Mouse (Mus musculus): ENCODE measurements at regions not wholly inside any gene's neighbourhood (a gene's known extent, or its start where the extent isn't known, plus 50 kb on each side); places are given as distances from the start of the nearest gene placed in this dataset.

- no peak overlapping the region for H3K27ac ChIP-seq (ENCODE audit: insufficient read depth, low read depth, low read length)
- H3K4me1 ChIP-seq (ENCODE audit: control insufficient read depth, insufficient read depth, low read length), result no peaks in the 10 kb centered on the region
- H3K4me3 ChIP-seq (ENCODE audit: insufficient read depth, low read length), result no peak overlapping the region
- TF ChIP-seq CTCF (IDR thresholded peaks at IDR 0.05; ENCODE audit: low read depth, low read length) (no peak), POLR2A (IDR thresholded peaks at IDR 0.05; ENCODE audit: borderline replicate concordance, low read depth, low read length) (no peak)
Measured at GRCm38 (mm10) chr5:13066942-13067341, 58.3 kb upstream of the Sema3a start.

Measured in bone marrow macrophage, adult 2 months (primary cell).